Mouse (Mus musculus) neutrophil, adult 59 days (primary cell): Measurements from ENCODE around the gene Stx19. TPM values are rescaled to one million over a fixed set of nuclear protein-coding genes. Genes with fewer than 3 reads are reported as not detected.

ENCODE experiments used
- total RNA-seq, 2 experiments: library from RNA; stranded (reverse); gene quantifications; 1 replicate in 1 of 2; 2 replicates in 1 of 2; pipeline ENCODE4 v1.2.4; 2023

The Stx19 gene
- total RNA-seq: under 1 TPM; 0.16 to 0.42 TPM

GRCm38 (mm10) chr16:62814491-62814890 lies at the start of gene Stx19:
Gene Stx19 (plus strand): TSS chr16:62814676.

GRCm38 (mm10) chr16:62786621-62787331 lies 27.7 kb upstream of the Stx19 start, which contains the start of gene Nsun3:
Gene Nsun3 (minus strand): TSS chr16:62786818.

GRCm38 (mm10) chr16:62846498-62847312 lies 32.2 kb downstream of the Stx19 start, which contains the start of gene Arl13b:
Gene Arl13b (minus strand): TSS chr16:62847040.

GRCm38 (mm10) chr16:62854191-62855068 lies 40.0 kb downstream of the Stx19 start, which contains the start of gene Pros1:
Gene Pros1 (plus strand): TSS chr16:62854307.

Other genes starting within 250 kb of the Stx19 start
- gene Nsun3, start 27.9 kb upstream of the Stx19 start, total RNA-seq: 10 to 100 TPM; 10.7 to 17.4 TPM
- gene Arl13b, start 32.4 kb downstream of the Stx19 start, total RNA-seq: 1 to 10 TPM; 7.3 to 7.7 TPM
- 1 to 10 TPM; 2.1 to 3.8 TPM for gene Pros1, start 39.6 kb downstream of the Stx19 start, total RNA-seq